Mouse (Mus musculus): ENCODE results near the gene Pitpnc1. TPM values are rescaled to one million over a fixed set of nuclear protein-coding genes. Genes with fewer than 3 reads are reported as not detected.
"Not testable (repeated sequence)": the region's sequence is repeated elsewhere in the genome, so short reads cannot be mapped to it uniquely, and the experiment has no call there.

Pitpnc1 gene
- polyA plus RNA-seq (2015; fragmentation: Nextera tagmentation; extraction: Ambion mirVana), result 33.9 and 35.2 TPM in 2 replicates

GRCm38 (mm10) chr11:107470521-107471041 lies at the start of gene Pitpnc1:
Pitpnc1 (minus strand) TSS chr11:107470699.
- Histone ChIP-seq H3K4me2 (peak within 1 kb of the TSS; percentile 80), H3K27ac (peak within 1 kb of the TSS; percentile 95), H3K4me1 (replicated peaks) (peaks cover 33% of the 10 kb centered on the region), H3K4me3 (peak within 1 kb of the TSS; percentile 80), H3K9ac (peak within 1 kb of the TSS; percentile 93), H3K36me3 (no peaks in the 10 kb centered on the region), H3K27me3 (no peaks in the 10 kb centered on the region), H3K9me3 (no peaks in the 10 kb centered on the region)
- peak; percentile 82 for ATAC-seq (ENCODE audit: low FRiP score)
- WGBS, result under 1% methylated on average over 37 of the region's 37 CpGs

GRCm38 (mm10) chr11:107518645-107519429 lies 48.3 kb upstream of the Pitpnc1 start:
- H3K9ac ChIP-seq, result no peak overlapping the region
- no peak overlapping the region for H3K27ac ChIP-seq
- WGBS, result 87% methylated on average over 5 of the region's 5 CpGs
- no peaks in the 10 kb centered on the region for H3K36me3 ChIP-seq
- H3K4me3 ChIP-seq, result no peak overlapping the region
- no peak overlapping the region for H3K4me2 ChIP-seq
- ATAC-seq (ENCODE audit: low FRiP score), result no peak
- H3K4me1 ChIP-seq (replicated peaks), result no peaks in the 10 kb centered on the region
- no peaks in the 10 kb centered on the region for H3K27me3 ChIP-seq
- no peaks in the 10 kb centered on the region for H3K9me3 ChIP-seq

- 93% methylated on average over 2 of the region's 2 CpGs for WGBS
- no peak overlapping the region for H3K4me2 ChIP-seq
- no peaks in the 10 kb centered on the region for H3K9me3 ChIP-seq
- H3K9ac ChIP-seq, result no peak overlapping the region
- H3K4me1 ChIP-seq (replicated peaks), result no peaks in the 10 kb centered on the region
- 0 out of 2 replicates have a peak, but pooled peaks cover under 1% of the 10 kb centered on the region for H3K27me3 ChIP-seq
- H3K27ac ChIP-seq, result no peak overlapping the region
- no peaks in the 10 kb centered on the region for H3K36me3 ChIP-seq
- ATAC-seq (ENCODE audit: low FRiP score), result no peak
- no peak overlapping the region for H3K4me3 ChIP-seq
These were observed 45.9 kb upstream of the Pitpnc1 start for GRCm38 (mm10) chr11:107516387-107516786.

- ATAC-seq (ENCODE audit: low FRiP score), result no peak
- Histone ChIP-seq H3K4me2 (no peak overlapping the region), H3K9ac (no peak overlapping the region), H3K27me3 (peaks cover 14% of the 10 kb centered on the region; the same call in 1 of the 2 replicates), H3K36me3 (no peaks in the 10 kb centered on the region), H3K4me3 (no peak overlapping the region), H3K9me3 (no peaks in the 10 kb centered on the region), H3K4me1 (replicated peaks) (peaks cover 18% of the 10 kb centered on the region), H3K27ac (no peak overlapping the region)
- 80% methylated on average over 10 of the region's 10 CpGs for WGBS
These were observed 42.5 kb upstream of the Pitpnc1 start for GRCm38 (mm10) chr11:107513047-107513446.

- not testable (repeated sequence) for H3K9ac ChIP-seq; H3K4me3 ChIP-seq; H3K27ac ChIP-seq; H3K9me3 ChIP-seq; H3K36me3 ChIP-seq; ATAC-seq (ENCODE audit: low FRiP score); H3K4me2 ChIP-seq
- Histone ChIP-seq H3K4me1 (replicated peaks) (peaks cover 18% of the 10 kb centered on the region), H3K27me3 (peaks cover 14% of the 10 kb centered on the region; the same call in 1 of the 2 replicates)
- WGBS, result 49% methylated on average over 5 of the region's 5 CpGs
These were observed 41.5 kb upstream of the Pitpnc1 start for GRCm38 (mm10) chr11:107511954-107512353.

GRCm38 (mm10) chr11:107510362-107511269 lies 40.1 kb upstream of the Pitpnc1 start:
- ATAC-seq (ENCODE audit: low FRiP score), result no peak
- Histone ChIP-seq H3K27me3 (peaks cover 14% of the 10 kb centered on the region; the same call in 1 of the 2 replicates), H3K4me1 (replicated peaks) (peaks cover 18% of the 10 kb centered on the region), H3K4me2 (peak overlapping the region; percentile 18), H3K4me3 (no peak overlapping the region), H3K27ac (no peak overlapping the region), H3K9ac (peak overlapping the region; percentile 46; the same call in 1 of the 2 replicates), H3K9me3 (no peaks in the 10 kb centered on the region), H3K36me3 (no peaks in the 10 kb centered on the region)
- WGBS, result 3% methylated on average over 18 of the region's 18 CpGs

GRCm38 (mm10) chr11:107509631-107510338 lies 39.3 kb upstream of the Pitpnc1 start:
- Histone ChIP-seq H3K9me3 (no peaks in the 10 kb centered on the region), H3K27me3 (peaks cover 14% of the 10 kb centered on the region; the same call in 1 of the 2 replicates), H3K4me2 (peak overlapping the region; percentile 36), H3K4me3 (no peak overlapping the region), H3K27ac (no peak overlapping the region), H3K9ac (no peak overlapping the region), H3K4me1 (replicated peaks) (peaks cover 18% of the 10 kb centered on the region), H3K36me3 (no peaks in the 10 kb centered on the region)
- ATAC-seq (ENCODE audit: low FRiP score), result no peak; the same call in 1 of the 2 replicates
- 15% methylated on average over 11 of the region's 11 CpGs for WGBS

- no peak overlapping the region for H3K9ac ChIP-seq
- H3K27ac ChIP-seq, result no peak overlapping the region
- H3K4me2 ChIP-seq, result no peak overlapping the region
- H3K4me1 ChIP-seq (replicated peaks), result peaks cover 18% of the 10 kb centered on the region
- 76% methylated on average over 1 of the region's 1 CpGs for WGBS
- H3K4me3 ChIP-seq, result no peak overlapping the region
- H3K27me3 ChIP-seq, result peaks cover 11% of the 10 kb centered on the region; the same call in 1 of the 2 replicates
- peaks cover 5% of the 10 kb centered on the region; the same call in 1 of the 2 replicates for H3K36me3 ChIP-seq
- no peak for ATAC-seq (ENCODE audit: low FRiP score)
- H3K9me3 ChIP-seq, result no peaks in the 10 kb centered on the region
These were observed 35.8 kb upstream of the Pitpnc1 start for GRCm38 (mm10) chr11:107506260-107506659.

- not testable (repeated sequence) for H3K27ac ChIP-seq; H3K9ac ChIP-seq; H3K4me1 ChIP-seq (replicated peaks); H3K4me2 ChIP-seq; H3K4me3 ChIP-seq; H3K9me3 ChIP-seq; H3K27me3 ChIP-seq; ATAC-seq (ENCODE audit: low FRiP score)
- 100% methylated on average over 3 of the region's 4 CpGs for WGBS
- H3K36me3 ChIP-seq, result peaks cover 16% of the 10 kb centered on the region
These were observed 33.9 kb upstream of the Pitpnc1 start for GRCm38 (mm10) chr11:107504364-107504763.

- Histone ChIP-seq H3K4me3 (no peak overlapping the region), H3K27ac (no peak overlapping the region), H3K4me2 (no peak overlapping the region), H3K9me3 (no peaks in the 10 kb centered on the region), H3K36me3 (peaks cover 27% of the 10 kb centered on the region), H3K4me1 (replicated peaks) (no peaks in the 10 kb centered on the region), H3K27me3 (no peaks in the 10 kb centered on the region), H3K9ac (no peak overlapping the region)
- no peak for ATAC-seq (ENCODE audit: low FRiP score)
- 91% methylated on average over 8 of the region's 8 CpGs for WGBS
These were observed 32.3 kb upstream of the Pitpnc1 start for GRCm38 (mm10) chr11:107502801-107503200.

GRCm38 (mm10) chr11:107484341-107484740 lies 13.8 kb upstream of the Pitpnc1 start:
- no peak overlapping the region for H3K4me2 ChIP-seq
- WGBS, result 97% methylated on average over 3 of the region's 3 CpGs
- peaks cover 44% of the 10 kb centered on the region for H3K36me3 ChIP-seq
- H3K9ac ChIP-seq, result no peak overlapping the region
- no peak overlapping the region for H3K27ac ChIP-seq
- H3K4me3 ChIP-seq, result no peak overlapping the region
- peaks cover 21% of the 10 kb centered on the region for H3K4me1 ChIP-seq (replicated peaks)
- no peak for ATAC-seq (ENCODE audit: low FRiP score)
- no peaks in the 10 kb centered on the region for H3K9me3 ChIP-seq
- H3K27me3 ChIP-seq, result no peaks in the 10 kb centered on the region
